Mouse (Mus musculus) kidney, adult 9 months (tissue): ENCODE measurements at regions not wholly inside any gene's neighbourhood (a gene's known extent, or its start where the extent isn't known, plus 50 kb on each side); places are given as distances from the start of the nearest gene placed in this dataset.
A peak's percentile ranks its signal among the peaks of the same experiment; 100 is the strongest.

Experiments used
- DNase-seq: peaks from one replicate; pipeline ENCODE4 v3.0.0; 2022

- DNase-seq = no peak
Observed at GRCm38 (mm10) chr10:125164671-125165070, 224.6 kb downstream of the Slc16a7 start.

GRCm38 (mm10) chr10:125161077-125161476, 228.2 kb downstream of the Slc16a7 start:
- no peak for DNase-seq

- DNase-seq = no peak
Observed at GRCm38 (mm10) chr10:125148753-125149152, 240.5 kb downstream of the Slc16a7 start.

- no peak for DNase-seq
Observed at GRCm38 (mm10) chr10:125147239-125147782, 242.0 kb downstream of the Slc16a7 start.

GRCm38 (mm10) chr10:125146365-125146764, 242.9 kb downstream of the Slc16a7 start:
- no peak for DNase-seq

GRCm38 (mm10) chr10:125145809-125146208, 243.5 kb downstream of the Slc16a7 start:
- DNase-seq = no peak

- DNase-seq = no peak
Observed at GRCm38 (mm10) chr10:125121762-125122161, 267.5 kb downstream of the Slc16a7 start.

GRCm38 (mm10) chr10:125114318-125114717, 274.9 kb downstream of the Slc16a7 start:
- peak; percentile 6 for DNase-seq

GRCm38 (mm10) chr10:125108986-125109385, 280.3 kb downstream of the Slc16a7 start:
- no peak for DNase-seq

GRCm38 (mm10) chr10:125084975-125085374, 304.3 kb downstream of the Slc16a7 start:
- no peak for DNase-seq

GRCm38 (mm10) chr10:125072401-125072800, 316.9 kb downstream of the Slc16a7 start:
- no peak for DNase-seq

GRCm38 (mm10) chr10:125070246-125070645, 319.0 kb downstream of the Slc16a7 start:
- DNase-seq = no peak

- no peak for DNase-seq
Observed at GRCm38 (mm10) chr10:125039290-125039689, 350.0 kb downstream of the Slc16a7 start.

- no peak for DNase-seq
Observed at GRCm38 (mm10) chr10:125035631-125036030, 353.6 kb downstream of the Slc16a7 start.

GRCm38 (mm10) chr10:125028347-125028746, 360.9 kb downstream of the Slc16a7 start:
- no peak for DNase-seq

- no peak for DNase-seq
Observed at GRCm38 (mm10) chr10:125026851-125027250, 362.4 kb downstream of the Slc16a7 start.
